Mouse (Mus musculus) common myeloid progenitor, adult 5-6 weeks (primary cell): ENCODE measurements around the gene Grin3b. TPM values are rescaled to one million over a fixed set of nuclear protein-coding genes. Genes with fewer than 3 reads are reported as not detected.

ENCODE experiments used
- ATAC-seq: replicated peaks from 2 replicates; pipeline ENCODE4 v1.8.0; 2016; ENCODE audit warnings: low read depth, mild to moderate bottlenecking, moderate TSS enrichment, inconsistent platforms; ENCODE audit not compliant: poor library complexity, severe bottlenecking
- total RNA-seq: library from RNA; stranded (forward); fragments of 200-1000, 187-1606 nt; gene quantifications from 2 replicates; pipeline ENCODE4 v1.2.3, GENCODE M21; 2017

The Grin3b gene
- total RNA-seq, 1 experiment from 2014 or later, result not detected

GRCm38 (mm10) chr10:79960671-79961294 is 9.7 kb upstream of the Grin3b start:
- ATAC-seq, result no peak

DNA sequence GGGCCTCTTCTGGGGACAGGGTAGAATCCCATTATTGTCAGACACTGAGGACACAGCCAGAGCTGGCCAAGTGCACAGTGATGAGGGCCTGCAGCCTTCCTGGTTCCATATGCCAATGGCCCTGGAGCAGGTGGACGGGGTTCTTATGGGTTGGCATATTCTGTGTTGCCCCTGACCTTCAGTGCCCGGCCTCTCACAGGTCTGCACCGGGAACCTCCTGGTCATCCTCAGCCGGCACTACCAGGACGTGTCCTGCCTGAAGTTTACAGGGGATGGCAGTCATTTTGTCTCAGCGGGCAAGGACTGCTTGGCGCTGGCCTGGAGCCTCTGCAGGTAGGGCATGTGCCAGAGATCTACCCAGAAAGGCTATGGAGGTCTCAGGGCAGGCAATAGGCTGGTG is 5.8 kb upstream of the Grin3b start:
- ATAC-seq, result no peak

- ATAC-seq, result no peak
Observed at GRCm38 (mm10) chr10:79965325-79965724, 5.2 kb upstream of the Grin3b start.

DNA sequence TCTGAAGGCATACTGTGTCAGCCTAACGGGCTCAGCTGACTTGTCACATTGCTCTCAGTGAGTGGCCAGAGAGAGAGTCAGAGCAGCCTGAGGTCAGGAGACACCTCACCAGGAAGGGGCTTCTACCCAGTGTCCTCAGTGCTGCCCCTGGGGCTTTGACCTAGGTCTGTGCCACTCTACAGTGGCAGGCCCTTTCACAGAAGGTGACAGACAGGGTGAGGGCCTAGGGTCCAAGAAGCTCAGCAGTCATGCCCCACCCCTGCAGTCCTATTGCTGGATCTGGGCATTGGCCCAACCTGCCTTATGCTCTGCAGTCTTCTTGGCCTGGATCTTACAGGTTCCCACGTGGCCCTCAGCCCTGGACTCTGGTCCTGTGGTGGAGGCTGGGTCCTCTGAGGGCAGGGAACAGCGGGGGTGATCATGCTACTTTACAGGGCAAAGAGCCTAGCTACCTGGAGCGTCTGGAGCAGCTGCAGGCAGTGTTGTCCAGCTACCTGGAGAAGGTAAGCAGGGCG is 3.6 kb upstream of the Grin3b start:
- no peak for ATAC-seq

- ATAC-seq, result no peak
Observed at GRCm38 (mm10) chr10:79968181-79968580, 2.3 kb upstream of the Grin3b start.

- ATAC-seq, result no peak
Observed at GRCm38 (mm10) chr10:79969124-79969568, 1.4 kb upstream of the Grin3b start.

DNA sequence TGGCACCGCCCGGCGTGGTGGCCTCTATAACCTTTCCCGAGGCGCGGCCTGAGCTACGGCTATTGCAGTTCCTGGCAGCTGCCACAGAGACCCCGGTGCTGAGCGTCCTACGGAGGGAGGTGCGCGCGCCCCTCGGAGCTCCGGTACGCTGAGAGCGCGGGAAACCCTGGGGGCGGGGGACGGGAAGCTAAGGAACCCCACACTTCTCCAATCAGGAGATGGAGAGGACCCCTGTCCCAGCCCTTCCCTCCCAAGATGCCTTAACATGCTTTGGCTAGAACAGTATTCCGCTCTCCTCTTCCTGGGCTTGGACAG is 625 bp downstream of the Grin3b start:
- 0 out of 2 replicates have a peak, but pooled peaks have one; percentile 20 for ATAC-seq

DNA sequence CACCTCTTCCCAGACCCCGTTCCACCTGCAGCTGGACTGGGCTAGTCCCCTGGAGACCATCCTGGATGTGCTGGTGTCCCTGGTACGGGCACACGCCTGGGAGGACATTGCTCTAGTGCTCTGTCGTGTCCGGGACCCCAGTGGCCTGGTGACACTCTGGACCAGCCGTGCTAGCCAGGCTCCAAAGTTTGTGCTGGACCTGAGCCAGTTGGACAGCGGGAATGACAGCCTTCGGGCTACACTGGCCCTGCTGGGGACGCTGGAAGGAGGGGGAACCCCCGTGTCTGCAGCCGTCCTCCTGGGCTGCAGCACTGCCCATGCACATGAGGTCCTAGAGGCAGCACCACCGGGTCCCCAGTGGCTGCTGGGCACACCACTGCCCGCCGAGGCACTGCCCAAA is 2.3 kb downstream of the Grin3b start:
- ATAC-seq, result no peak

DNA sequence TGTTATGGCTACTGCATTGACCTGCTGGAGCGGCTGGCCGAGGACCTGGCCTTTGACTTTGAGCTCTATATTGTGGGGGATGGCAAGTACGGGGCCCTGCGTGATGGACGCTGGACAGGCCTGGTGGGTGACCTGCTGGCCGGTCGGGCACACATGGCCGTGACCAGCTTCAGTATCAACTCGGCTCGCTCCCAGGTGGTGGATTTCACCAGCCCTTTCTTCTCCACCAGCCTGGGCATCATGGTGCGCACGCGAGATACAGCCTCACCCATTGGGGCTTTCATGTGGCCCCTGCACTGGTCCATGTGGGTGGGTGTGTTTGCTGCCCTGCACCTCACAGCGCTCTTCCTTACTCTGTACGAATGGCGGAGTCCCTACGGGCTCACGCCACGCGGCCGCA is 3.6 kb downstream of the Grin3b start:
- no peak for ATAC-seq

DNA sequence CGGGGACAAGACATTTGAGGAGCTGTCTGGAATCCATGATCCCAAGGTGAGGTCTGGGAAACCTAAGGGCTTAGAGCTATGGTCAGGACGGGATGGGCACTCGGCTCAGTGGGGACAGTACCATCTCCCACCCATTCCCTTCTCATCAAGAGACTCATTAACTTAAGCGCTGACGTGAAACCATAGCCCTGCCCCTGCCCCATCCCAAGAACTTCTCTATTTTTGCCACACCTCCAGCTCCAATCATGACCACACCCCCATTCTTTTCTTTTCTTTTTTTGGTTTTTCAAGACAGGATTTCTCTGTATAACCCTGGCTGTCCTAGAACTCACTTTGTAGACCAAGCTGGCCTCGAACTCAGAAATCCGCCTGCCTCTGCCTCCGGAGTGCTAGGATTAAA is 4.2 kb downstream of the Grin3b start:
- 0 out of 2 replicates have a peak, but pooled peaks have one; percentile 37 for ATAC-seq

DNA sequence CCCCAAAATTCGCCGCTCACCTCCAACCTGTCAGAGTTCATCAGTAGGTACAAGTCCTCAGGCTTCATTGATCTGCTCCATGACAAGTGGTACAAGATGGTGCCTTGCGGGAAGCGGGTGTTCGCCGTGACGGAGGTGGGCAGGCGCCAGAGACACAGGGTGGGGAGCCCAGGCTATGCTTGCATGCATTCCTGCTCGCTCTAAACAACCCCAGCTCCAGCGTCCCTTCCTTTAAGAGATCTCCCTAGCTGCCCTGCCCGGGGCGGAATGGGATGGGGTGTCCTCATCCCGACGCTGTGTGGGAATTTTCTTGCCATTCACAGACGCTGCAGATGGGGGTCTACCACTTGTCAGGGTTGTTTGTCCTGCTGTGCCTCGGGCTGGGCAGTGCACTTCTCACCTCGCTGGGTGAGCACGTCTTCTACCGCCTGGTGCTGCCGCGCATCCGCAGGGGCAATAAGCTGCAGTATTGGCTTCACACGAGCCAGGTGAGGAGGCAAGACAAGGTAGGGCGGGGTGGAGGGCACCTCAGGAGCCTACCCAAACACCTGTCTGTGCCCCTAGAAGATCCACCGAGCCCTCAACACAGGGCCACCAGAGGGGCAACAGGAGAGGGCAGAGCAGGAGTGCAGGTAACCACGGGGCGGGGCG is 5.7 kb downstream of the Grin3b start:
- ATAC-seq, result no peak

- ATAC-seq, result no peak
Observed at GRCm38 (mm10) chr10:79976722-79977107, 6.2 kb downstream of the Grin3b start.

GRCm38 (mm10) chr10:79977324-79977723 is 6.8 kb downstream of the Grin3b start:
- ATAC-seq, result no peak

DNA sequence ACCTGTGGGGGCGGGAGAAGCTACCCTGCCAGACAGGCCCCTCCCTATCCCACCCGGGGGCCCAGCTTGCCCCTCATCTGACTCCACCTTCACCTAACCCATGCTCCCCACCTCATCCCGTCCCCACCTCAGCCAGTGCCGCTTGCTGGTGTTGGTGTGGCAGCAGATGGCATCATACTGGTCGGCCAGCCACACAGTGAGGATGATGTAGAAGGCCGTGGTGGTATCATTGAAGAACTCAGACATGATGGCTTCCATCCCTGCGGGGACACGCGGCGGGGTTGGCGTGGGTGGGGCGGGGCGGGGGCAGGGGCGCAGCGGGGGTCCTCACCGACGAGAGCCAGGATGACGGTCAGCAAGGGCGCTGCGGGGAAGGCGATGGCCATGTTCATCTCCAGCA is 7.5 kb downstream of the Grin3b start:
- no peak for ATAC-seq

- no peak for ATAC-seq
Observed at GRCm38 (mm10) chr10:79979401-79980155, 9.1 kb downstream of the Grin3b start.

DNA sequence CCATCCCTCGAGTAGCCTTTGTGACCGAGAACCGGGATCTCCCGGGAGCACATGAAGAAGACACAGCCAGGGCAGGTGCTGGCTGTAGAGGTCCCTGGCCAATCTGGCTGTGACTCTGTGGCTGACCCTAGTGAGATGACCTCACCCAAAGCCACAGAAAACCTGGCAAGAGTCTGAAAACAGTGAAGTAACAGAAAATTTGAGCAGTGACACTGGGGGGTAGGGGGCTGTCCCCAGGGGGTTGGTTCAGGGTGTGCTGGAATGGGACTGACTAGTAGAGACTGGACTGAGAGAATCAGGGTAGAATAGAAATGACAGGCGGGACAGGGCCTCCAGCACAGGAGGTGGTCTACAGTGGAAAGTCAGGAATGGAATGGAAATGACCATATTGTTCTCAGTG is 12.7 kb downstream of the Grin3b start:
- no peak for ATAC-seq

DNA sequence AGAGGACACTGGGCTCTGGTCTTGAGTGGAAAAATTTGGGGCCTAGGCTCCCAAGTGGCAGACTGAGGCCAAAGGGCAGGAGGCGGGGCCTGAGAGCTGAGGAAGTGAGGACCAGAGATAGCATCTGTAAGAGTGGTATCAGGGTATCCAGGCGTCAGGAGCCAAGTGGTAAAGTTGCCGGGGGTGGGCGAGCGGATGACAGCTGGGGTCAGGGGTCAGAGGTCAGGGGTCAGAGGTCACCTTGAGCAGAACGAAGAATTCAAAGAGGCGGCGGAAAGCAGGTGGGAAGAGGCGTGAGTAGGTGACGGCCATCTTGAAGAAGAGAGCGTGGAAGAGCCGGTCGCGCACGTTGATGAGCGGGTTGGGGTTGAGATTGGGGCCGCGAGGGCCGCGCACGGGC is 13.2 kb downstream of the Grin3b start:
- no peak for ATAC-seq

DNA sequence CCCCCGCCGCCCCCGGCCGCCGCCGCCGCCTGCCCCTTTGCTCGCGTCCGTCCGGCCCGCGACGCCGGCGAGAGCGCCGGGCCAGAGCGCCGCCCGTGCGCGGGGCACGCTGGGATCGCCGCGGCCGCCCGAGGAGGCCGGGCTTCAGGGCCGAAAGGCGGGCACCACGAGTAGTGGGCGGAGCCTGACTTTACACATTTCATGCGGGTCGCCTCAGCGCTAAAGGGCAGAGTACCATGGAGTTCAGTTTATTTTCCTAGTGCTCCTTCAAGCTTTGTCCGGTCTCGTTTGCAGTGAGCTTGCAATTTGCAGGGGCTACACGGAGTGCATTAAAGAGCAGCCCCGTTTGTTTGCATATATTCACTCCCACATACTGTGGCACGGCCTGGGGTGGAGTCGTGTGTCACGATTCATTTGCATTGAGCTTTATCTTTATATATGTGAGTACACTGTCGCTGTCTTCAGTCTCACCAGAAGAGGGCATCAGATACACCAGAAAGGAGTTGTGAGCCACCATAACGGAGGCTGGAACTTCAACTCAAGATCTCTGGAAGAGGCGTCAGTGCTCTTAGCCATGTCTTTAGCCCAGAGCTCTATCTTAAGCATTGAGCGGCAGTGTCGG is 13.8 kb downstream of the Grin3b start, which contains the start of gene Tmem259:
Gene Tmem259, minus strand, starts transcription at position 136 of the 622 bp plus-strand sequence.
- ATAC-seq, result peak; percentile 42

DNA sequence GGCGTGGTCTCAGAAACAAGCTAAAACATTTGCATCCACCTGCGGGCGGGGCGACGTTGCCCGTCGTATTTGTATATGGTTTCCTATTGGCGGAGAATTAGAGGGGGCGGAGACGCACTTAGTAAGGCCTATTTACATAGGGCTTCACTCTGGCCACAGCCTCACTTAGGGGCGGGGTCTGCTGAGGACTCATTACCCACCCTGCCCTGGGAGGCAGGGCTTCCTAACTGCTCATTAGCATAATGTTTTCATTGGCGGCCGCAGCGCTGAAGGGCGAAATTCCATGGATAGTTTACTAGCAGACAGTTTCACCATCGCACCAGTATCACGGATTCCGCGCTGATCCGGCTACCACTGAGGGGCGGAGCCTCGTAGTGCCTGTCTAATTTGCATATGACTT is 14.4 kb downstream of the Grin3b start:
- peak; percentile 73 for ATAC-seq

DNA sequence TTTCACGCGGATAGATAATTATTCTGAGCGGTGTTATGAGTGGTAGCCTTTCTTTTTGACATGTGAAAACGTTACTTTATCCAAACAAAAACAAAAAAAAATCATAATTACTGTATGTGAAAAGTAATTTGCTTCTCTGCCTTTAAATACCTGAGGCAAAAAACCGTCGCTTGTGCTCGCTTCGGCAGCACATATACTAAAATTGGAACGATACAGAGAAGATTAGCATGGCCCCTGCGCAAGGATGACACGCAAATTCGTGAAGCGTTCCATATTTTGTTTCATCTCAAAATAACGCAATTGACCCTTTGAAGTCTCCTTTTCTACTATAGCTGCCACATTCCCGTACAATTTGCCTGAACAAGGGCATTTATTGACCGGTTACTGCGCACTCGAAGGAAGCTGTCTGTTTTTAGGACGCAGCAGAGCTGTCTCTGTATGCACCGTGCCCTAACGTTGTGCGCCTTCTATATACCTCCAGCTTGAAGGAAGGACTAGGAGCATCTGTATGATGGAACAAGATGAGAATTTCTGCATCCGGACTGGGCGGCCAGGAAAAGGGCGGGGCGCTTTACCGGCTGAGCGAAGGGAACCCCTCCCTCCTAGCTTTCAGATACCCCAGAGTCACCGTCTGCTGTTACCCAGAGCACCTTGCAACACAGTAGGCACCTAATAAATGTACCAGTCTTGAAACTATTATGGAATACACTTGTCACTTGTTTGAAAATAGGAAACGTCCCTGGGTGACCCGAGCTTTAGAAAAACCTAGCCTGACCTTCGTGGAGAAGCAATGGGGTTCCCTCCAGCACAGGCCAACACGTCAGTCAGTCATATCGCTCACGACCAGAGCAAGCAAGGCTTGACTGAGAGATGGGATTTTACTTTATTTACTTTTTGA is 15.1 kb downstream of the Grin3b start:
- ATAC-seq, result peak; percentile 19
